Mouse (Mus musculus): ENCODE data around the gene Gss.

Gss gene

DNA sequence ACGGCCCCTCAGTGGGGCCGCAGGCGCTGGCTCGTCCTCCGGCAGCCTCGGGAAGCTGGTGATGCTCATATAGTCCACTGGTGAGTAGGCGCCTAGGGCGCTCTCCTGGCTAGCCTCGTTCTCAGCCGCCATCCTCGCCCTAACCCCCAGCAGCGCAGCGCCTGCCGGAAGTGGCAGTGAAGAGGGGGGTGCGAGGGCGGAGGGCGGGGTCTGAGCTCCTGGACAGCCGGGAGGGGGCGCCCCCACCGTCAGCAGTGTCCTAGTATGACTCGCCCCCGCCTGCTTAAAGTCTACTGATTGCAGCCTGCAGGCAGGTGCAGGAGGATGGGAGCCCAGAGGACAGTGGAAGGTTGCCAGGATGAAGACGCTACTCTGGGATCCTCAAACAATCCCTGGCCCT lies 77.9 kb downstream of the Gss start:
- TF ChIP-seq CTCF (conservative IDR thresholded peaks at IDR 0.05; ENCODE audit: low read length) (0 out of 2 replicates have a peak, but pooled peaks have one; percentile 6), POU5F1 (IDR thresholded peaks at IDR 0.05; ENCODE audit: borderline replicate concordance, low read length) (no peak)
- H3K9me3 ChIP-seq (ENCODE audit: low read length): no peaks in the 10 kb centered on the region

DNA sequence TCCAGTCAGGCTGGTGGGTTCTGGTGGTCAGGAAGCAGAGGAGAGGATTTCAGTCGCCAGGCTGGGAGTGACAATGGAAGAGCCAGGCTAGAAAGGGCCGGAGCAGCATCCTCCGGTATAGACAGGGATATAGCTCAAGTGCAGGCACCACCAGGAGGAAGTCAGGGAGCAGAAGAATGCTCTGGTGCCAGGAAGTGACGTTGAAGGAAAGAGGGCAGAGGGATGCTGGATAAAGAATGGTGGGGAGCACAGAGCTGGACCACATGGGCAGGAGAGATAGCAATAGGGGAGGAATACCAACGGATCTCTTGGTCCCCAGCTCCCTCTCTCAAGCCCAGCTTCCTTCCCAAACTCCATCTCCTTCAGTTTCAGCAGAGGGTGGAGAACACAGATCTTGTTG lies 79.1 kb downstream of the Gss start:
- H3K4me3 ChIP-seq (replicated peaks; ENCODE audit: low read length): no peak overlapping the region
- no peaks in the 10 kb centered on the region for H3K36me3 ChIP-seq (ENCODE audit: insufficient read depth, low read length)
- peaks cover 36% of the 10 kb centered on the region for H3K27me3 ChIP-seq (ENCODE audit: insufficient read depth, low read length)
- no peaks in the 10 kb centered on the region for H3K9me3 ChIP-seq (ENCODE audit: low read length)
- TF ChIP-seq NANOG (IDR thresholded peaks at IDR 0.05; ENCODE audit: borderline replicate concordance, low read length): no peak
- no peak for TF ChIP-seq CTCF (conservative IDR thresholded peaks at IDR 0.05; ENCODE audit: low read length)
- no peak for TF ChIP-seq POU5F1 (IDR thresholded peaks at IDR 0.05; ENCODE audit: borderline replicate concordance, low read length)
- H3K4me1 ChIP-seq (replicated peaks; ENCODE audit: low read depth, low read length): peaks cover 26% of the 10 kb centered on the region

More for the DNA sequence above, 77.9 kb downstream of the Gss start:
- H3K36me3 ChIP-seq (ENCODE audit: insufficient read depth, low read length): no peaks in the 10 kb centered on the region
- H3K4me1 ChIP-seq (replicated peaks; ENCODE audit: low read depth, low read length): peaks cover 28% of the 10 kb centered on the region
- H3K27me3 ChIP-seq (ENCODE audit: insufficient read depth, low read length): peaks cover 36% of the 10 kb centered on the region
- H3K4me3 ChIP-seq (replicated peaks; ENCODE audit: low read length): peak overlapping the region; percentile 67

Data from E14TG2a.4 (cell line).